Mouse (Mus musculus): ENCODE measurements around the gene Tab1. TPM values are rescaled to one million over a fixed set of nuclear protein-coding genes. Genes with fewer than 3 reads are reported as not detected.

Tab1 gene
- total and polyA plus RNA-seq, 2 experiments from 2014 or later, result 29.1 to 37.3 TPM

DNA sequence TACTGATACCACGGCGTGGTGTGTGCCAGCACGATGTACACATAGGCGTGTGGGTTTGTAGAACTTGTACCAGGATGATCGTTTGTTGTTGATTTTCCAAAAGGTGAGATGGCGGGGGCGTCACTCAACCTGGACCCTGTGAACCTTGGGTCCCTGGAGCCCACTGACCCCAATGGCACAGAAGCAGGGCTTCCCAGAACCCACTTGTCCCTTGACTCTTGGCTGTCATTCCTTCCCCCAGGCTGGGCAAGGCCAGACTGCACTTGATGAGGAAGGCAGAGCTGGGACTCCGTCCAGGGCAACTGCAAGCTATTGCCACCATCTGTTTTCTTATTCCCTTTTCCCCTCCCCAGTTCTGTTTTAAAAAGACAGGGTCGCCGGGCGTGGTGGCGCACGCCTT is 38.7 kb upstream of the Tab1 start:
- peaks cover 26% of the 10 kb centered on the region for H3K4me1 ChIP-seq (ENCODE audit: control insufficient read depth, insufficient read depth)
- H3K4me2 ChIP-seq (ENCODE audit: low read depth, low read length), result no peak overlapping the region
- 88% methylated on average over 13 of the region's 13 CpGs for WGBS
- H3K9me3 ChIP-seq (replicated peaks; ENCODE audit: control insufficient read depth, low read length), result no peaks in the 10 kb centered on the region
- H3K27me3 ChIP-seq (ENCODE audit: control insufficient read depth, insufficient read depth, low read length), result peaks cover 19% of the 10 kb centered on the region
- H3K27ac ChIP-seq (ENCODE audit: low read depth), result no peak overlapping the region
- ATAC-seq (ENCODE audit: insufficient read depth, low read depth) (no peak), DNase-seq (ENCODE audit: low spot score) (no peak)
- no peak overlapping the region for H3K4me3 ChIP-seq (ENCODE audit: low read depth, low read length)
- H3K36me3 ChIP-seq (replicated peaks; ENCODE audit: control insufficient read depth, insufficient read depth, low read length), result no peaks in the 10 kb centered on the region
- TF ChIP-seq EP300 (IDR thresholded peaks at IDR 0.05; ENCODE audit: low read depth) (no peak), CTCF (IDR thresholded peaks at IDR 0.05; ENCODE audit: low read depth) (no peak)
- H3K9ac ChIP-seq (replicated peaks; ENCODE audit: low read depth, low read length), result no peak overlapping the region

DNA sequence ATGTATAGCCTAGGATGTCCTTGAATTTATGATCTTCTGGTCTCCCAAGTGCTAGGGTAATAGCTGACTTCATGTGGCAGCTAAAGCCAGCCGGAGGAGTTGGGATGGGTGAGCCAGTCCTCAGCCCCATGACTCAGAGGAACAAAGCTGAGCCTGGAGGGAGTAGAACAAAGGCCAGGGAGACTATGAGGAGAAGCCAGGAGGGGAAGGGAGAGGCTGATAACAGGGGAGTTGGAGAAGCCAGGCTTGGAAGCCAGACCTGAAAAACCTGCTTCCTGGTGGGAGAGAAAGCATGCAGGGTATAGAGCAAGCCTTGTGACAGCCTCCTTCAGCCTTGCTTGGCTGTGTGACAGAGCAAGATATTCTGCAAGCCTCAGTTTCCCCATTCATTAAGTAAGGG is 37.3 kb upstream of the Tab1 start:
- Histone ChIP-seq H3K36me3 (replicated peaks; ENCODE audit: control insufficient read depth, insufficient read depth, low read length) (no peaks in the 10 kb centered on the region), H3K9ac (replicated peaks; ENCODE audit: low read depth, low read length) (no peak overlapping the region), H3K4me3 (ENCODE audit: low read depth, low read length) (no peak overlapping the region), H3K4me1 (ENCODE audit: control insufficient read depth, insufficient read depth) (peaks cover 33% of the 10 kb centered on the region), H3K27me3 (ENCODE audit: control insufficient read depth, insufficient read depth, low read length) (peaks cover 13% of the 10 kb centered on the region), H3K4me2 (ENCODE audit: low read depth, low read length) (no peak overlapping the region), H3K9me3 (replicated peaks; ENCODE audit: control insufficient read depth, low read length) (no peaks in the 10 kb centered on the region), H3K27ac (ENCODE audit: low read depth) (no peak overlapping the region)
- DNase-seq (ENCODE audit: low spot score), result no peak
- no peak for ATAC-seq (ENCODE audit: insufficient read depth, low read depth)
- 63% methylated on average over 1 of the region's 1 CpGs for WGBS
- TF ChIP-seq CTCF (IDR thresholded peaks at IDR 0.05; ENCODE audit: low read depth) (no peak), EP300 (IDR thresholded peaks at IDR 0.05; ENCODE audit: low read depth) (no peak)

DNA sequence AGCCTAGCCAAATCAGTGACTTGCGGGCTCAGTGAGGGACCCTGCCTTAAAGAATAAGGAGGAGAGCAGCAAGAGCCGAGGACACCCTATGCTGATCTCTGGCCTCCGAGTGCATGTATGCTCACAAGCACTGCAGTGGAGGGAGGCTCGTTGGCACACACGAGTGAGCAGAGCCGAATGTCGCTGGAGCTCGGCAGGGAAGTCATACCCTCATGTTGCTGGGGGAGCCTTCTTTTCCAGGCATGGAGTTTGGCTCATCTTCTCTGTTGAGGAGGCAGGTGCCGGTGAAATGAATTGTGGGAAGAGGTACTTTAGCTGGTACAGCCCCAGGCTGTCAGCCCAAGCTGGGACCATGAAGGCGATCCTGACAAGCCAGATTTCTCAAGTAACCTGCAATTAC is 36.5 kb upstream of the Tab1 start:
- H3K4me3 ChIP-seq (ENCODE audit: low read depth, low read length), result no peak overlapping the region
- no peak overlapping the region for H3K9ac ChIP-seq (replicated peaks; ENCODE audit: low read depth, low read length)
- no peak overlapping the region for H3K4me2 ChIP-seq (ENCODE audit: low read depth, low read length)
- no peak overlapping the region for H3K27ac ChIP-seq (ENCODE audit: low read depth)
- WGBS, result 75% methylated on average over 10 of the region's 10 CpGs
- no peaks in the 10 kb centered on the region for H3K36me3 ChIP-seq (replicated peaks; ENCODE audit: control insufficient read depth, insufficient read depth, low read length)
- no peak for TF ChIP-seq CTCF (IDR thresholded peaks at IDR 0.05; ENCODE audit: low read depth)
- no peak for TF ChIP-seq EP300 (IDR thresholded peaks at IDR 0.05; ENCODE audit: low read depth)
- H3K9me3 ChIP-seq (replicated peaks; ENCODE audit: control insufficient read depth, low read length), result no peaks in the 10 kb centered on the region
- H3K27me3 ChIP-seq (ENCODE audit: control insufficient read depth, insufficient read depth, low read length), result peaks cover 8% of the 10 kb centered on the region
- no peak for ATAC-seq (ENCODE audit: insufficient read depth, low read depth)
- no peak for DNase-seq (ENCODE audit: low spot score)
- H3K4me1 ChIP-seq (ENCODE audit: control insufficient read depth, insufficient read depth), result peaks cover 33% of the 10 kb centered on the region

DNA sequence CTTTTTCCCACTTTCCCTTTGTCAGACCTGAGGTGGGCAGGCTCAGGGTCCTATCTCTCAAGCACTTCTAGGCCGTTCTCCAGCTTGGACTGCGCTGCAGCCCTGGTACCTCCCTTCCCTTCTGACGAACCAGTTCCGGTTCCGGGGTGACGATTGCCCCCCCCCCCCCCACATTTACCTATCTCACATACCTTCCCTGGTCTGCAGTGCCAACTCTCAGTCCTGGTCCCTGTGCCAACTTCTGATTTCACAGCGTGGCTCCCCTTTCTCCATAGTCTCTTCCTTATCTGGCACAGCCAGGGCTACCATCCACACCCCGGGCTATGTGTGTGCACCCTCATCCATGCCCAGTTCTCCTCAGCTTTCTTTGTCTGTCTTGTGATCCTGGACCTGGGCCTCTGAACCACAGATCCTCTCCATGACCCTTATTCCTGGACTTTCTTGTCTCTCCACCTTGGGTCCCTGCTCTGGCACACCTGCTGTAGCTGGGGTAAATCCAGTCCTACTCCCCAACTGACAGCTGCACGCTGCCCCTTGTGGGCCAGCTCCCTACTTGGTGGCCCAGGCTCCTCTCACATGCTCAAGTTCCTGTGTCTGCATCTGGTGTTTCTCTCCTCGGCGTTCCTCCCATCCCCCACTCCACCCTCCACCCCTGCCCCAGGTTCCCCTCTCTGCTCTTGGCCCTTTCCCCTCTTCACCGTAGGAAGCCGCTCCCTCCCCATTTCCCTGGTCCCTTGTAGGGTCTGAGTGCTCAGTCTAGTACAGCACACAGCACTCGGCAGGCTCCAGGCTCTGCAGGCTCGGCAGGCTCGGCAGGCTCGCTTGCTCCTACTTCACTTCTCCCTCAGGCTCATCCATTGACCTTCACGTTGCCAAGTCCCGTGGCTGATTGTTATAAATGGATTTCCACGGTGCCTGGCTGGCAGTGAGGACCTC is 35.7 kb upstream of the Tab1 start:
- Histone ChIP-seq H3K27me3 (ENCODE audit: control insufficient read depth, insufficient read depth, low read length) (peaks cover 3% of the 10 kb centered on the region; the same call in 1 of the 2 replicates), H3K4me1 (ENCODE audit: control insufficient read depth, insufficient read depth) (peaks cover 33% of the 10 kb centered on the region), H3K9ac (replicated peaks; ENCODE audit: low read depth, low read length) (0 out of 2 replicates have a peak overlapping the region, but pooled peaks have one; percentile 7), H3K4me3 (ENCODE audit: low read depth, low read length) (0 out of 2 replicates have a peak overlapping the region, but pooled peaks have one; percentile 2), H3K9me3 (replicated peaks; ENCODE audit: control insufficient read depth, low read length) (no peaks in the 10 kb centered on the region), H3K27ac (ENCODE audit: low read depth) (peak overlapping the region; percentile 52), H3K4me2 (ENCODE audit: low read depth, low read length) (peak overlapping the region; percentile 34), H3K36me3 (replicated peaks; ENCODE audit: control insufficient read depth, insufficient read depth, low read length) (no peaks in the 10 kb centered on the region)
- 10% methylated on average over 16 of the region's 20 CpGs for WGBS
- ATAC-seq (ENCODE audit: insufficient read depth, low read depth) (peak; percentile 72), DNase-seq (ENCODE audit: low spot score) (peak; percentile 63)
- TF ChIP-seq CTCF (IDR thresholded peaks at IDR 0.05; ENCODE audit: low read depth) (no peak), EP300 (IDR thresholded peaks at IDR 0.05; ENCODE audit: low read depth) (no peak)

DNA sequence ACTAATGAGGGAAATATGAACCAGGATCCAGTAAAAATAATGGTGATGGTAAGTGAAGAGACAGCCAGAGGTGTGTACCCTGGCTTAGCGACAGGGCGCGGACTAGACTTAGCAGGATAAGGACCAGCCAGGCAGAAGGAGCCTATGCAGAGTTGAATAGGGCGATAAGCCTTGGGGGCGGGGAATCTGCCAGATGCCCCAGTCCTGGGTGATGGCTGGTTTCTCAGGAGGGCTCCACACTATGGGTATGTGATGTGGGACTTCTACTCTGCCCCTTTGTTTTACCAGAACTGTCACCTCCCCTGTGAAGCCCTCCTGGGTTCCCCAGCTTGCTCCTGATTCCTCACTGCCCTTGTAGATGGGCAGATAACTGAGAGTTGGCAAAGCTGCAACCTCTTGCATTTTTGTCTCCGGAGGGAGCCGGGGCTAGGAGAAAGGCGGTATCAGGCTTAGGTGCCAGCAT is 34.9 kb upstream of the Tab1 start:
- WGBS, result 23% methylated on average over 8 of the region's 8 CpGs
- ATAC-seq (ENCODE audit: insufficient read depth, low read depth) (0 out of 2 replicates have a peak, but pooled peaks have one; percentile 24), DNase-seq (ENCODE audit: low spot score) (no peak)
- Histone ChIP-seq H3K4me2 (ENCODE audit: low read depth, low read length) (peak overlapping the region; percentile 14; the same call in 1 of the 2 replicates), H3K27ac (ENCODE audit: low read depth) (peak overlapping the region; percentile 52; the same call in 1 of the 2 replicates), H3K4me3 (ENCODE audit: low read depth, low read length) (no peak overlapping the region), H3K36me3 (replicated peaks; ENCODE audit: control insufficient read depth, insufficient read depth, low read length) (no peaks in the 10 kb centered on the region), H3K27me3 (ENCODE audit: control insufficient read depth, insufficient read depth, low read length) (no peaks in the 10 kb centered on the region), H3K4me1 (ENCODE audit: control insufficient read depth, insufficient read depth) (peaks cover 33% of the 10 kb centered on the region), H3K9me3 (replicated peaks; ENCODE audit: control insufficient read depth, low read length) (no peaks in the 10 kb centered on the region), H3K9ac (replicated peaks; ENCODE audit: low read depth, low read length) (0 out of 2 replicates have a peak overlapping the region, but pooled peaks have one; percentile 12)
- no peak for TF ChIP-seq EP300 (IDR thresholded peaks at IDR 0.05; ENCODE audit: low read depth)
- no peak for TF ChIP-seq CTCF (IDR thresholded peaks at IDR 0.05; ENCODE audit: low read depth)
